Comparison of ENCODE assay signal across 8 mouse cellular contexts in genomic region chr13:117048541-117048971, GRCm38 (mm10). TPM values are rescaled to one million over a fixed set of nuclear protein-coding genes. Genes with fewer than 3 reads are reported as not detected.
A peak's percentile ranks its signal among the peaks of the same experiment; 100 is the strongest.
DNase-seq lines count a peak whose midpoint lies in the region; ATAC-seq lines count a peak whose summit lies in the region.

No protein-coding gene starts in this region.

- peak; percentile 44 for DNase-seq in lung, postnatal 36 days
- no peak for DNase-seq in lung, postnatal 10 days
- peak; percentile 23 to 34 for DNase-seq in monocyte, adult 2 months (ENCODE audit: low read depth in 1 of 2, low spot score in 2 of 2)
- DNase-seq in cerebellum, postnatal 10 days = no peak
- no peak for DNase-seq in cerebellum, adult 11-12 months
- no peak for DNase-seq in testis, postnatal 10 days (ENCODE audit: low spot score)
- no peak for DNase-seq in cerebellum, adult 8-10 months

- ATAC-seq in inflammation-experienced regulatory T-cells, adult 6 months = peak; percentile 92

RNA-seq across cellular contexts. Expression of gene Parp8, which starts 23.2 kb away (rescaled TPM):
- 10 to 100 TPM; 12.0 to 28.7 (median 23.7) TPM for polyA plus RNA-seq in inflammation-experienced regulatory T-cells, adult 6 months (2017; shearing (Covaris generic))

Comparison
In these comparisons a context has a peak if more than half of its experiments do, and no peak if none do; other contexts are left out.
1. DNase-seq: peak in lung, postnatal 36 days (single experiment) and monocyte, adult 2 months (2 of 2); none in lung, postnatal 10 days (single experiment), cerebellum, postnatal 10 days (0 of 2), cerebellum, adult 11-12 months (single experiment), testis, postnatal 10 days (single experiment) and cerebellum, adult 8-10 months (single experiment).